Mouse (Mus musculus) ovary, postnatal 36 days (tissue): ENCODE measurements at regions not wholly inside any gene's neighbourhood (a gene's known extent, or its start where the extent isn't known, plus 50 kb on each side); places are given as distances from the start of the nearest gene placed in this dataset.

ENCODE experiments used
- DNase-seq: peaks from one replicate; pipeline ENCODE4 v3.0.0; 2022; ENCODE audit warnings: low spot score, mixed read lengths

GRCm38 (mm10) chr3:144255596-144256550 is 50.9 kb upstream of the Lmo4 start:
- no peak for DNase-seq
